Mouse (Mus musculus) T-helper 17 cell (primary cell): ENCODE data around the gene Galntl6.

Experiments used
- in situ Hi-C, 2 experiments: fragments of 300-600 bp; cut with MboI, MseI; formaldehyde crosslinking; loops; 1 replicate in 1 of 2; 2 replicates in 1 of 2; pipeline ENCODE4 v1.15.1; 2025; ENCODE audit warnings: high pct_unique_total_duplicates in 2 of 2

The Galntl6 gene

GRCm38 (mm10) chr8:57972832-57973231 is 939.6 kb downstream of the Galntl6 start:
- in situ Hi-C loops: no loop called here

DNA sequence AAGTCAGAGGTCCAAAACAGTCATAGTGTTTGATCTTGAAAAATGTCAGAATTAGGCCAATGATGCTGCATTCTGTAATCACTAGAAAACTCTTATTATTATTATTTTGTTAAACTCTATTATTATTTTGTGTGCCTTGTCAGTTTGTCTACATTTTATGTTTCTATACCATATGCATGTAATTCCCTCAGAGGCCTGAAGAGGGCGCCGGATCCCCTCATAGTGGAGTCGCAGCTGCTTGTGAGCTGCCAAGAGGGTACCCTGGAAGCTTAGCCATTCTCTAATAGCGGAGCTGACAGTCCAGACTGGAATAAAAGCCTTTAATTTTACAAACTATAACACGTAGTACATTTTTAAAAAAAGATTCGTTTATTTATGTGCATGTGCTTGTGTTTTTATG is 945.8 kb downstream of the Galntl6 start:
- in situ Hi-C loops: no loop called here

- in situ Hi-C loops: no loop called here
Measured at GRCm38 (mm10) chr8:57965508-57965907, 946.9 kb downstream of the Galntl6 start.

GRCm38 (mm10) chr8:57962286-57963110 is 949.9 kb downstream of the Galntl6 start:
- in situ Hi-C loops: no loop called here

- in situ Hi-C loops: no loop called here
Measured at GRCm38 (mm10) chr8:57959136-57959535, 953.3 kb downstream of the Galntl6 start.

DNA sequence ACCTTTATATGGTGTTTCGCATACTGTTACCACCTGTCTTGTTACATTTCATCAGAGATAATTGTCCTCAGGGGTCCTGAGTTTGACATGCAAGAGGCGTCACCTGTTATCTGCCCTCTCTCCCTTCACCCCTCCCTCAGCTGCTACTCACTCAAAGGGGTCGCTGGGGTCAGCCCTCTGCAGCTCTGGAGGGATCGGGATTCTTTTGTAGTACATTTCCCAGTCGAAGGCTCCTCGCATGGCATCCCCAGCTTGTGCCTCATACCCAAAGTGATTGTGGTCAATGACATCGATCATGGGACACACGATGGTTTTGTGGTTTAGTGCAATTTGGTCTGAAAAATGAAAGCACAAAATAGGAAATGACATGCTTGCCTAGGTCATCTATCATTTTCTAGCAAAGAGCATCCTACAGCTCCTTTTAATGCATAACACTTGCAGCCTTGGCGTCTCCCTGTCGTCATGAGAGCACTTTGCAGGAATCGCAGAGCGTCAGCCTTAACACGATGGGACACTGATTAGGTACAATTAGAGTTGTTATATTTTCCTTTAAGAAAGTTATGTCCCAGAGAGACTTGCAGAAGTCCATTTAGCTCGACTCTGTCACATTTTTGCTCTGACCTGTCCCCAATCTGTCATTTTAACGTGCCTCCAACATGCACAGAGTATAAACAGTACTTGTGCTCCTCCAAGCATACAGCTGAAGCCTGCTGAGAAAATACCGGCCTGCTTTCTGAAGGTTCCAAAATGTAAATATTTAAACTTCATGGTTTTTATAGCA is 954.1 kb downstream of the Galntl6 start:
- in situ Hi-C loops: no loop called here

DNA sequence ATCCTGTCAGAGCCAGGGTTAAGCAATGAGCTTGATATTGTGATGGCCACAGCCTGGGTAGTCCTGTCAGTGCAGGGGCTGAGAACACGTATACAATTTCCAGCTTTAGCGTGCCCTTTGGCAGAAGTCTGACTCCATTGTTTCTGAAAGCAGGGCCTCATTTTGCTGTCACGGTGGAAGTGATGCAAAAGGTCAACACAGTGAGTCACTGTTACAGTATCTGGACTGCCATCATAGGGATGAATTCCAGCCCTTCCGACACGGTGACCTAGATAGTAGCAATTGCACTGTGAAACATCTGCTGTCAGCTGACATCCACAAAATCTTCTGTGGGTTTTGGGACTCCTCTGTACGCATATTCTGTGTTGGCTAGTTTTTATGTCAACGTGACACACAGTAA is 956.9 kb downstream of the Galntl6 start:
- in situ Hi-C loops: no loop called here

GRCm38 (mm10) chr8:57941113-57941512 is 971.3 kb downstream of the Galntl6 start:
- in situ Hi-C loops: no loop called here

DNA sequence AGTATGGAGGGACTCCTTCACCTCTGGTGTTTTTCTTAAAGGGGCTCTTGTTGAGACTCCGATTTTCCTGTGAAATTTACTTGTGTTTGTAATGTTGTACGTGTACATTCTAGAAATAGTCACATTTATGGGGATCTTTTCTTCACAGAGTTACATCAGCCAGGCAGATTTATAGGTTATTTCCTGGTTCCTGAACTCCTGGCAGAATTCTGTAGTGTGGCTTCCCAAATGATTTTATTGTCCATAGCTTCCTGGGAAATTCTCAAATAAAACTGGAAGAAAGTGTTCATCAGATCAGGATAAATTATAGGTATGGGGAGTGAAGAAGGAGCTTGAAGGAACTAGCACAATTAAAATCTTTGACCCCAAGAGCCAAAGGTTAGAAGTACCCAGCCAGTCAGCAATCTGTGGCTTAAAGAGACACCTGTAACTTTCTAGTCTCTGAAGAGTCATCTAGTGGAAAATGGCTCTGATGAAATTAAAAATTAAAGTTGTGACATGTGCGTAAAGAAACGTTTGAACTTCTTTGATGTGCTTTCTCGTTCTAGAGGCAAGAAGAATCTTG is 972.5 kb downstream of the Galntl6 start:
- in situ Hi-C loops: no loop called here

DNA sequence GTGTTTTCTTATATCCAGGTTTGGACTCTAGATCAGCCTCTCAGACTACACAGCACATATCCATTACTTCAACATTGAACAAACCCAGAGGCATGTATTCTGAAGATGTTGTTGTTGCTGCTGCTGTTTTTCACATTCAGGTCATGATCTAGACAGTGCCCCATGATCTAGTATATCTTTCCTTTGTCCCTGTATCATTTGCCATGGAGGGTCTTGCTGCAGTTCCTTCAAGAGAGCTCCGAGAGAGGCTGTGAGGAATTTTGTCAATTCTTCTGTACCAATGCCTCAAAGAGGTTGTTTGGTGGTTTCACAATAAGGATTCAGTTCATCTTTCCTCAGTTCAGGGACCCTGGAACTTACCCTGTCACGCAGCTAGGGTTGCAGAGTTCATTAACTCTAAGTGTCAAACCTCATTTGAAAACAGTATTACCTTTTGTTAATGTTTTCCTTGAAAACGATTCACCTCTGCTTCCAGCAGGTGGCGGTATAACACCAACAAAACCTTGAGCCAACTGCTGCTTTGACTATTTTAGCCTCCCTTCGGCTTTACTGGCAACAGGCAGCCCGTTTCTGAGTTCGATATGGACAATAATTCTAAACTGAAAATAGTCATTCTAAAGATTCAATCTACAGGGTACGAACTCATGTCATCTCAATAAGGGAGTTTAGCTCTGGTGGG is 973.1 kb downstream of the Galntl6 start:
- in situ Hi-C loops: no loop called here

- in situ Hi-C loops: no loop called here
Measured at GRCm38 (mm10) chr8:57927074-57927473, 985.4 kb downstream of the Galntl6 start.

GRCm38 (mm10) chr8:57923556-57923955 is 988.9 kb downstream of the Galntl6 start:
- in situ Hi-C loops: no loop called here

DNA sequence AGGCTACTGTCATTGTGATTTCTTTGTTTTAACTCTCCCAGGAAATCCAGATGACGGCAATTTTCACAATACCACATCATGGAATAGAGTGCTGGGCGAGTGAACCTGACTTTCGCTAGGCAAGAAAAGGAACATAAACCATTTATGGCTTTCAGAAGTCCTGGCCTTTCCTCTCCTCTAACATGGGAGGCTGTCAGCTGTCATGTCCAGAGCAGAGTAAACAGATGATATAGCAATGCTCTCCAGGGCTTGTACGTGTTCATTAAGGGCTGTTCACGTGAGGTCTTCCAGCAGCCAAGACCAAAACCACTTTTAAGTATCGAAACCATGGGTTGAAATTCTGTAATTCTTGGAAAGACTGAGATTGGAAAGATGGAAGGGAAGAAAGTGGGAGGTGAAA is 989.3 kb downstream of the Galntl6 start:
- in situ Hi-C loops: no loop called here

DNA sequence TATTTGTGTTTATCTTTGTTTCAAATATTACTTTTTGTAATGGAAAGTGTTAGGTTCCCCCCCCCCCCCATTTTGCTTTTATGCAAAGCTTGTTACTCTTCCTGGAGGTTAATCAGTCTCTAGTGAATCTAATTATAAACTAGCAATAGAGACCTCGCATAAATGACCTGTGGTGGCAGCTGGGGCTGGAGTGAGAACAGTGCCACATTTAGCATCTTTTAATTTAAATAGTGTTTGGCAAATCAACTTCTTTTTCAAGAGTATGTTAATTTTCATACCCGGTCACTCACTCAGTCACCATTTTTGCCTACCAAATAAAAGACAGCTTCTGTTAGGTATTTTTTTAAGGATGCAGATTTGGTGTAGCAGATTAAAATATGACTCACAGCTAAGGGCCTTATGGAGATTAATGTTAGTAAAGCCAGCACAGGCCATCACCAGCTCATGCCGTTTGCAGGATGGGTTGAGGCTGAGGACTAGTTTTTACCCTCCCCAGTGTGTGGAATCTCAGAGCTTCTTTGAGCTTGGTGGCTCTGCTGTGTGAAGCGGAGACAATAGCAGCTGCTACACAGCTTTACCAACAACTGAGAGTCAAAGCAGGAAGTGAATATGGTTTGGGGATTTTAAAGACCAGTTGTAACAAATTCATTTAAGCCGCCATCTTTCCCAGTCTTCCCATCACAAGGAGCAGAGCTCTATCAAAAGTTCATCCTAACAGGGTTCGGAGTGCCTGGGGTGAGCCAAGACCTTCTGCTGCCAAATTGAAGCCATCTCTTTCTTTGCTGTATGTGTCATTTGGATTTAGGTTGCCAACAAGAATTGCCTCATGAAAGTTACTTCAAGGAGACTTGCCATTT is 990.0 kb downstream of the Galntl6 start:
- in situ Hi-C loops: no loop called here

GRCm38 (mm10) chr8:57920326-57920903 is 992.0 kb downstream of the Galntl6 start:
- in situ Hi-C loops: no loop called here

DNA sequence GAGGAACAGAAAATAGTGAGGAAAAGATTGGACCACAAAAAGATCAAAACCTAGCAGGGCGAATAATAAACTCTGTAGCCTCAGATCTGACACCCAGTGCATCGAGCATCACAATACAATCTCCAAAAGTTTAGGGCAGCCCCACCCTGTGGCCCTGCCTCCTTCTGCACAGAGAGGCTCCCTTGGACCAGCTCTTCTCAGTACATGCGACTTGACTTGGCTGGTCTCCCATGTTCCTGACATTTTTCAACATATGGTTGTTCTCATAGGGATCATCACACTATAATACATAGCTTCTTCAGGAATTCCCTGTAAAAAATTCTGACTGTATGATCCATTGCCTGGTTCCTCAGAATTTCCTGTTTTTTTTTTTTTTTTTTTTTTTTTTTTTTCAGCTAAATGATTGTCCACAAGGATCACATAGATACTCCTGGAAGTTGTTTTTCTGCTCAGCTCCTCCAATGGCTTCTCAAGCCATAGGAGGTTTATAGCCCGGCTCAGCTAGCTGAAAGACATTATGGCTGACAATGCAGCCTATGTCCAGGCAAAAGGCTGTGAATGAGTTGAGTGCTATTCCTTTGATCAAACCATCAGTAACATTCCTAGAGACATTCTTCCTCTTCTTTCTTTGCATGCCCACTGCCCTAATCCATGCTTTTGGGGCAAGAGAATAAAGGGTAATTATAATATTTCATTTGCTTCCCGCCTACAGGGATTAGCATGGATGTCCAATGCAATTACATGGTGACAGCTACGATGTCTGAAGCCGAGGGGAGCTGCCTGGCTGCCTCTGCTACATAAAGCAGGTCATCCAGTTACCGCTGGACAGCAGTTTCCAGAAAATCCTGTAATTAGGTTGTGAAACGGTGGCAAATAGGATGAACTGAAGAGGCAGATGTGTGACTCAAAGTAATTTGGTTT is 993.5 kb downstream of the Galntl6 start:
- in situ Hi-C loops: no loop called here

- in situ Hi-C loops: no loop called here
Measured at GRCm38 (mm10) chr8:57893360-57893759, 1019.1 kb downstream of the Galntl6 start.

- in situ Hi-C loops: no loop called here
Measured at GRCm38 (mm10) chr8:57892115-57892514, 1020.3 kb downstream of the Galntl6 start.

DNA sequence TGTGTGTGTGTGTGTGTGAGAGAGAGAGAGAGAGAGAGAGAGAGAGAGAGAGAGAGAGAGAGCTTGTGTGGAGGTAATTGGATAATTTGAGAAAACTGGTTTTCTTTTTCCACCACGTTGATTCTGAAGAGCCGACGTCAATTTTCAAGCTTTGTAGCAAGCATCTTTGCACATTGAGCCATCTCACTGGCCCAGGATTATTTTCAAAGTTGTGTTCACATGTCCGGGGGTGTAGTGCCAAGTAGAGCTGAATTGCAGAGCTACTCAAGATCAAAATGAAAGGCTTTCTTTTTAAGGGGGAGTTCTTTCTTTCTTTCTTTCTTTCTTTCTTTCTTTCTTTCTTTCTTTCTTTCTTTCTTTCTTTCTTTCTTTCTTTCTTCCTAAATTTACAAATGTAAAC is 1022.3 kb downstream of the Galntl6 start:
- in situ Hi-C loops: no loop called here

- in situ Hi-C loops: no loop called here
Measured at GRCm38 (mm10) chr8:57888831-57889230, 1023.6 kb downstream of the Galntl6 start.
